Mouse (Mus musculus) hematopoietic stem cell, adult 5-6 weeks (primary cell): ENCODE data around the gene Ehd1. TPM values are rescaled to one million over a fixed set of nuclear protein-coding genes. Genes with fewer than 3 reads are reported as not detected.

Experiments
- ATAC-seq, 2 experiments: fragments of 125-278 bp in 1 of 2; replicated peaks in 1 of 2; 2 replicates each; pipeline ENCODE4 v1.8.0; 2016 to 2017; ENCODE audit warnings: inconsistent platforms in 2 of 2, mild to moderate bottlenecking in 2 of 2, moderate number of reproducible peaks in 2 of 2, low read depth in 1 of 2, moderate TSS enrichment in 1 of 2; ENCODE audit not compliant: low FRiP score in 2 of 2, poor library complexity in 2 of 2, severe bottlenecking in 2 of 2, insufficient read depth in 1 of 2, low TSS enrichment in 1 of 2
- total RNA-seq: library from RNA; stranded (forward); fragments of 172-1452, 232-1000 nt; gene quantifications from 2 replicates; pipeline ENCODE4 v1.2.3, GENCODE M21; 2017

Gene Ehd1
- total RNA-seq, 1 experiment from 2014 or later: 28.4 TPM

GRCm38 (mm10) chr19:6245806-6246205, 30.7 kb upstream of the Ehd1 start:
- no peak for ATAC-seq

GRCm38 (mm10) chr19:6247526-6248300, 28.8 kb upstream of the Ehd1 start:
- ATAC-seq: no peak

- ATAC-seq: no peak
These were observed 23.5 kb upstream of the Ehd1 start for GRCm38 (mm10) chr19:6253021-6253420.

- no peak for ATAC-seq
These were observed 16.1 kb upstream of the Ehd1 start for GRCm38 (mm10) chr19:6260428-6260827.

- ATAC-seq: no peak
These were observed 15.6 kb upstream of the Ehd1 start for GRCm38 (mm10) chr19:6260946-6261345.

GRCm38 (mm10) chr19:6261379-6261778, 15.1 kb upstream of the Ehd1 start:
- no peak for ATAC-seq

GRCm38 (mm10) chr19:6262222-6262621, 14.3 kb upstream of the Ehd1 start:
- ATAC-seq: peak; percentile 60 to 69

- ATAC-seq: no peak
These were observed 13.6 kb upstream of the Ehd1 start for GRCm38 (mm10) chr19:6262839-6263433.

GRCm38 (mm10) chr19:6264200-6264599, 12.3 kb upstream of the Ehd1 start:
- no peak for ATAC-seq

GRCm38 (mm10) chr19:6264945-6265344, 11.6 kb upstream of the Ehd1 start:
- ATAC-seq: no peak

- ATAC-seq: no peak
These were observed 10.8 kb upstream of the Ehd1 start for GRCm38 (mm10) chr19:6265727-6266182.

- no peak for ATAC-seq
These were observed 9.0 kb upstream of the Ehd1 start for GRCm38 (mm10) chr19:6267306-6268169.

GRCm38 (mm10) chr19:6268170-6268528, 8.4 kb upstream of the Ehd1 start:
- peak; percentile 75 to 89 for ATAC-seq

GRCm38 (mm10) chr19:6268670-6269132, 7.8 kb upstream of the Ehd1 start:
- no peak; a peak in 1 of 4 replicates for ATAC-seq

GRCm38 (mm10) chr19:6269798-6270475, 6.6 kb upstream of the Ehd1 start:
- ATAC-seq: no peak

- ATAC-seq: no peak
These were observed 5.9 kb upstream of the Ehd1 start for GRCm38 (mm10) chr19:6270661-6271060.

- ATAC-seq: no peak
These were observed 5.3 kb upstream of the Ehd1 start for GRCm38 (mm10) chr19:6271206-6271605.
